Mouse (Mus musculus) small intestine, adult 2 months (tissue): ENCODE results near the gene Clptm1.

Experiments used
- CTCF ChIP-seq: fragments of 200-500 bp; IDR thresholded peaks from 2 replicates; pipeline ENCODE4 v1.5.1; 2012; ENCODE audit warnings: low read depth, mild to moderate bottlenecking, control low read depth, inconsistent platforms, low read length, moderate library complexity, mixed read lengths; ENCODE audit not compliant: insufficient replicate concordance, insufficient read length; ENCODE audit errors: extremely low read depth
- POLR2A ChIP-seq: fragments of 200-500 bp; IDR thresholded peaks from 2 replicates; pipeline ENCODE4 v1.6.1; 2012; ENCODE audit warnings: low read depth, mild to moderate bottlenecking, control low read depth, inconsistent platforms, low read length, moderate library complexity

DNA sequence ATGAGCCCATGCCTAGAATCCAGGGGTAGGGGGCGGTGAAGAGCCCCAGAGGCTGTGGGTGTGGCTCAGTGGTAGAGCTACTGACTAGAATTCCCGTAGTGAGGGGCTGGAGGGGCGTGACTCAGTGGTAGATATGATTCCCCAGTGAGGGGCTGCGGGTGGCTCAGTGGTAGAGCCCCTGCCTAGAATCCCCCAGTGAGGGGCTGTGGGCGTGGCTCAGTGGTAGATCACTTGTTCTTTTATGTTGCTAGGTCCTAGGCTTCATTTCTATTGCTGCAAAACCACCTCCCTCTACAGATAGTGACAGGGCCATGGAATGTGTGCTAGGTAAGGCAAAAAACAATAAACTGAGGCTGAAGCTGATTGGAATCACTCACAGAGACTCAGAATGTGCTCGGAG lies 31.0 kb upstream of the Clptm1 start:
- TF ChIP-seq CTCF (no peak), POLR2A (no peak)
